Mouse (Mus musculus) kidney, postnatal 14 days (tissue): ENCODE data around the gene Rasa1.

Source experiments
- DNase-seq: peaks from one replicate; pipeline ENCODE4 v3.0.0; 2022; ENCODE audit warnings: mixed read lengths

The Rasa1 gene

GRCm38 (mm10) chr13:85288843-85289713 is at the start of gene Rasa1:
Rasa1 (minus strand) TSS chr13:85289130.
- DNase-seq = peak; percentile 98

GRCm38 (mm10) chr13:85311547-85311946 is 22.6 kb upstream of the Rasa1 start:
- DNase-seq = no peak

- DNase-seq = no peak
Observed at GRCm38 (mm10) chr13:85310968-85311367, 22.0 kb upstream of the Rasa1 start.

GRCm38 (mm10) chr13:85310483-85310882 is 21.6 kb upstream of the Rasa1 start:
- DNase-seq = no peak

GRCm38 (mm10) chr13:85306039-85306438 is 17.1 kb upstream of the Rasa1 start:
- DNase-seq = no peak

GRCm38 (mm10) chr13:85290651-85291050 is 1.7 kb upstream of the Rasa1 start:
- DNase-seq = no peak

GRCm38 (mm10) chr13:85288574-85288842 is 422 bp downstream of the Rasa1 start:
- no peak for DNase-seq

GRCm38 (mm10) chr13:85287876-85288573 is 905 bp downstream of the Rasa1 start:
- peak; percentile 33 for DNase-seq

GRCm38 (mm10) chr13:85282626-85283025 is 6.3 kb downstream of the Rasa1 start:
- no peak for DNase-seq

- DNase-seq = no peak
Observed at GRCm38 (mm10) chr13:85278951-85279350, 10.0 kb downstream of the Rasa1 start.

GRCm38 (mm10) chr13:85274572-85274971 is 14.4 kb downstream of the Rasa1 start:
- no peak for DNase-seq

GRCm38 (mm10) chr13:85273788-85274187 is 15.1 kb downstream of the Rasa1 start:
- DNase-seq = no peak

- no peak for DNase-seq
Observed at GRCm38 (mm10) chr13:85238760-85239159, 50.2 kb downstream of the Rasa1 start.

GRCm38 (mm10) chr13:85218656-85219055 is 70.3 kb downstream of the Rasa1 start:
- no peak for DNase-seq

- DNase-seq = no peak
Observed at GRCm38 (mm10) chr13:85210353-85210752, 78.6 kb downstream of the Rasa1 start.

- DNase-seq = no peak
Observed at GRCm38 (mm10) chr13:85208656-85209055, 80.3 kb downstream of the Rasa1 start.

- no peak for DNase-seq
Observed at GRCm38 (mm10) chr13:85207493-85207892, 81.4 kb downstream of the Rasa1 start.

- DNase-seq = no peak
Observed at GRCm38 (mm10) chr13:85191253-85191652, 97.7 kb downstream of the Rasa1 start.

- no peak for DNase-seq
Observed at GRCm38 (mm10) chr13:85189644-85190121, 99.2 kb downstream of the Rasa1 start.

- DNase-seq = peak; percentile 94
Observed at GRCm38 (mm10) chr13:85188903-85189643, 99.9 kb downstream of the Rasa1 start, which contains the start of gene Ccnh. Ccnh (plus strand) TSS chr13:85189408.
